Mouse (Mus musculus): ENCODE results near the gene Usmg5.

DNA sequence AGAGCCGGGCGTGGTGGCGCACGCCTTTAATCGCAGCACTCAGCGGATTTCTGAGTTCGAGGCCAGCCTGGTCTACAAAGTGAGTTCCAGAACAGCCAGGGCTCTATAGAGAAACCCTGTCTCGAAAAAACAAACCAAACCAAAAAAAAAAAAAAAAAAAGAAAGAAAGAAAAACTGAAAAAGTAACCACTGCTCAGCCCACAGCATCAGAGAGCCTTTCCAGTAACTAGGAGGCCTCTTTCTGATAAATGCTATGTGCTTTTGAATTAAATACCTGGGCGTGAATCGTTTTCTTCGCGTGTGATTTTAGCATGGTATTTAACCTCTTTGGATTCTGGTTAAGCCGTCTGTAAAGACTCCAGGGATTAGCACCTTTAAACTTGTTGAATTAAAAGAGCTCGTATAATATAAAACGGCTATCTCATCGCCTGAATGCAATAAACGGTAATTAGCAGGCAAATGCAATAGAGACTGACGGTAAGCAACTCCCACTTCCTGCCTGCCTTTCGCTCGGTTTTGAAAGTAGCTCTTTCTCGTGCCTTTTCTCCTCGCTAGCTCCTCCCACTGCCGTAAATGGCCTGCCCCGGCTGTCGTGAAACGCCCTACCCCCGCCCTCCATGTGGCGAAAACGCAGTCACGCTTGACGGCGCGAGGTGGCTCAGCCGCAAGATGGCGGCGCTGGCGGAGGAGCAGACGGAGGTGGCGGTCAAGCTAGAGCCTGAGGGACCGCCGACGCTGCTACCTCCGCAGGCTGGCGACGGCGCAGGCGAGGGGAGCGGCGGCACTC is 23.2 kb downstream of the Usmg5 start, which contains the start of gene Taf5:
- TF ChIP-seq POLR2A (IDR thresholded peaks at IDR 0.05; ENCODE audit: low read depth, low read length) (peak; percentile 88), CTCF (conservative IDR thresholded peaks at IDR 0.05; ENCODE audit: insufficient read depth, insufficient read length, low read depth, low read length) (no peak)

Measured in kidney, adult 2 months (tissue).